Mouse (Mus musculus) left cerebral cortex, postnatal 25 days (tissue): ENCODE measurements around the gene Serpina3j. TPM values are rescaled to one million over a fixed set of nuclear protein-coding genes. Genes with fewer than 3 reads are reported as not detected.
"Not testable (repeated sequence)": the region's sequence is repeated elsewhere in the genome, so short reads cannot be mapped to it uniquely, and the experiment has no call there.

Experiments used
- DNase-seq, 2 experiments: peaks; one replicate each; pipeline ENCODE4 v3.0.0; 2022; ENCODE audit warnings: low spot score in 2 of 2, mixed read lengths in 1 of 2
- intact Hi-C: fragments of 180-260 bp; cut with DNase I; formaldehyde crosslinking; loops from one replicate; pipeline ENCODE4 v1.15.1; 2025
- total RNA-seq, 2 experiments: library from RNA; stranded (reverse); gene quantifications; 2 replicates each; pipeline ENCODE4 v1.2.3; 2021

The Serpina3j gene
- not detected for total RNA-seq

GRCm38 (mm10) chr12:104314253-104314652 is at the start of gene Serpina3j:
TSS of gene Serpina3j (plus strand) at chr12:104314553.
- DNase-seq, result no peak
- intact Hi-C loops, result no loop called here

- no peak for DNase-seq
- intact Hi-C loops, result no loop called here
Observed at GRCm38 (mm10) chr12:104266374-104266773, 48.0 kb upstream of the Serpina3j start.

- DNase-seq, result no peak
- intact Hi-C loops, result no loop called here
Observed at GRCm38 (mm10) chr12:104278216-104279055, 35.9 kb upstream of the Serpina3j start.

- intact Hi-C loops, result no loop called here
Observed at GRCm38 (mm10) chr12:104279056-104279435, 35.3 kb upstream of the Serpina3j start.

GRCm38 (mm10) chr12:104283380-104283779 is 31.0 kb upstream of the Serpina3j start:
- no peak for DNase-seq
- intact Hi-C loops, result no loop called here

More at GRCm38 (mm10) chr12:104279056-104279435, 35.3 kb upstream of the Serpina3j start:
- DNase-seq, result no peak

- intact Hi-C loops, result no loop called here
- DNase-seq, result no peak
Observed at GRCm38 (mm10) chr12:104288336-104288735, 26.0 kb upstream of the Serpina3j start.

GRCm38 (mm10) chr12:104289872-104290271 is 24.5 kb upstream of the Serpina3j start:
- no peak for DNase-seq
- intact Hi-C loops, result no loop called here

GRCm38 (mm10) chr12:104293963-104294362 is 20.4 kb upstream of the Serpina3j start:
- DNase-seq, result peak in 1 of 2 experiments; percentile 60
- intact Hi-C loops, result no loop called here

- peak in 1 of 2 experiments; percentile 76 for DNase-seq
- intact Hi-C loops, result no loop called here
Observed at GRCm38 (mm10) chr12:104298049-104298448, 16.3 kb upstream of the Serpina3j start.

GRCm38 (mm10) chr12:104305991-104306390 is 8.4 kb upstream of the Serpina3j start:
- intact Hi-C loops, result no loop called here

GRCm38 (mm10) chr12:104322454-104322853 is 8.1 kb downstream of the Serpina3j start:
- DNase-seq, result no peak
- intact Hi-C loops, result no loop called here

More at GRCm38 (mm10) chr12:104305991-104306390, 8.4 kb upstream of the Serpina3j start:
- no peak for DNase-seq

- no peak for DNase-seq
Observed at GRCm38 (mm10) chr12:104331701-104332100, 17.3 kb downstream of the Serpina3j start.

GRCm38 (mm10) chr12:104336873-104337272 is 22.5 kb downstream of the Serpina3j start:
- DNase-seq, intact Hi-C loops: not testable (repeated sequence)

More at GRCm38 (mm10) chr12:104331701-104332100, 17.3 kb downstream of the Serpina3j start:
- intact Hi-C loops, result no loop called here

GRCm38 (mm10) chr12:104338226-104338625 is 23.9 kb downstream of the Serpina3j start, which contains the start of the genes Serpina3k and Serpina3m:
TSS of gene Serpina3k (plus strand) at chr12:104338486.
TSS of gene Serpina3m (plus strand) at chr12:104338486.
- intact Hi-C loops, result not testable (repeated sequence)

GRCm38 (mm10) chr12:104338705-104339104 is 24.4 kb downstream of the Serpina3j start:
- intact Hi-C loops, result no loop called here
- DNase-seq, result no peak

More at GRCm38 (mm10) chr12:104338226-104338625, 23.9 kb downstream of the Serpina3j start, which contains the start of the genes Serpina3k and Serpina3m:
- DNase-seq, result not testable (repeated sequence)

- DNase-seq, intact Hi-C loops: not testable (repeated sequence)
Observed at GRCm38 (mm10) chr12:104342489-104342888, 28.1 kb downstream of the Serpina3j start.

- no peak for DNase-seq
- intact Hi-C loops, result no loop called here
Observed at GRCm38 (mm10) chr12:104345181-104345580, 30.8 kb downstream of the Serpina3j start.

- no peak for DNase-seq
- intact Hi-C loops, result no loop called here
Observed at GRCm38 (mm10) chr12:104345707-104346106, 31.4 kb downstream of the Serpina3j start.

- DNase-seq, result no peak
- intact Hi-C loops, result no loop called here
Observed at GRCm38 (mm10) chr12:104347091-104347490, 32.7 kb downstream of the Serpina3j start.

- intact Hi-C loops, result loop anchor here (2.0 kb wide), 1 partner anchor 67 kb away; no protein-coding TSS in a partner anchor
- DNase-seq, result peak; percentile 35 to 66
Observed at GRCm38 (mm10) chr12:104351812-104352211, 37.5 kb downstream of the Serpina3j start.

- intact Hi-C loops, result no loop called here
- DNase-seq, result no peak
Observed at GRCm38 (mm10) chr12:104356006-104356405, 41.7 kb downstream of the Serpina3j start.
